Mouse (Mus musculus) ES-CJ7 (cell line): ENCODE measurements at regions not wholly inside any gene's neighbourhood (a gene's known extent, or its start where the extent isn't known, plus 50 kb on each side); places are given as distances from the start of the nearest gene placed in this dataset.

Experiments used
- DNase-seq: peaks from one replicate; pipeline ENCODE4 v3.0.0; 2011; ENCODE audit warnings: low read depth, low spot score

GRCm38 (mm10) chr5:40177982-40178748, 422.9 kb upstream of the Hs3st1 start:
- peak; percentile 6 for DNase-seq

- no peak for DNase-seq
These were observed 381.5 kb upstream of the Hs3st1 start for GRCm38 (mm10) chr5:40136740-40137285.

GRCm38 (mm10) chr5:40124337-40124736, 369.1 kb upstream of the Hs3st1 start:
- peak; percentile 38 for DNase-seq

GRCm38 (mm10) chr5:40116849-40117248, 361.6 kb upstream of the Hs3st1 start:
- no peak for DNase-seq

- DNase-seq: peak; percentile 48
These were observed 334.3 kb upstream of the Hs3st1 start for GRCm38 (mm10) chr5:40089576-40089975.

- no peak for DNase-seq
These were observed 290.0 kb upstream of the Hs3st1 start for GRCm38 (mm10) chr5:40045288-40045687.

GRCm38 (mm10) chr5:40034452-40034851, 279.2 kb upstream of the Hs3st1 start:
- DNase-seq: no peak

GRCm38 (mm10) chr5:40033686-40034085, 278.4 kb upstream of the Hs3st1 start:
- no peak for DNase-seq

- DNase-seq: no peak
These were observed 275.0 kb upstream of the Hs3st1 start for GRCm38 (mm10) chr5:40030261-40030660.

- peak; percentile 40 for DNase-seq
These were observed 260.7 kb upstream of the Hs3st1 start for GRCm38 (mm10) chr5:40015946-40016345.

GRCm38 (mm10) chr5:39988039-39988438, 232.8 kb upstream of the Hs3st1 start:
- peak; percentile 4 for DNase-seq

GRCm38 (mm10) chr5:39964371-39964770, 209.1 kb upstream of the Hs3st1 start:
- no peak for DNase-seq

- DNase-seq: peak; percentile 26
These were observed 205.7 kb upstream of the Hs3st1 start for GRCm38 (mm10) chr5:39960981-39961380.

GRCm38 (mm10) chr5:39935564-39935963, 180.3 kb upstream of the Hs3st1 start:
- DNase-seq: no peak

- no peak for DNase-seq
These were observed 176.6 kb upstream of the Hs3st1 start for GRCm38 (mm10) chr5:39931890-39932289.

GRCm38 (mm10) chr5:39909369-39909768, 154.1 kb upstream of the Hs3st1 start:
- no peak for DNase-seq

- no peak for DNase-seq
These were observed 116.4 kb upstream of the Hs3st1 start for GRCm38 (mm10) chr5:39871723-39872085.

- DNase-seq: no peak
These were observed 115.8 kb upstream of the Hs3st1 start for GRCm38 (mm10) chr5:39870835-39871722.

- DNase-seq: no peak
These were observed 101.9 kb upstream of the Hs3st1 start for GRCm38 (mm10) chr5:39857192-39857591.

- no peak for DNase-seq
These were observed 101.4 kb upstream of the Hs3st1 start for GRCm38 (mm10) chr5:39856616-39857156.

GRCm38 (mm10) chr5:39855685-39856615, 100.7 kb upstream of the Hs3st1 start:
- DNase-seq: no peak
